Mouse (Mus musculus): ENCODE results near the gene Safb. TPM values are rescaled to one million over a fixed set of nuclear protein-coding genes. Genes with fewer than 3 reads are reported as not detected.
A peak's percentile ranks its signal among the peaks of the same experiment; 100 is the strongest.

The Safb gene
- total and polyA plus RNA-seq, 2 experiments from 2014 or later, result 39.8 to 52.9 TPM

GRCm38 (mm10) chr17:56547116-56547845 is 37.3 kb upstream of the Safb start:
- H3K27ac ChIP-seq (ENCODE audit: low read depth), result no peak overlapping the region
- no peak overlapping the region for H3K9ac ChIP-seq (replicated peaks; ENCODE audit: low read depth, low read length)
- DNase-seq (ENCODE audit: low spot score) (no peak), ATAC-seq (ENCODE audit: insufficient read depth, low read depth) (peak; percentile 49; the same call in 1 of the 2 replicates)
- no peaks in the 10 kb centered on the region for H3K9me3 ChIP-seq (replicated peaks; ENCODE audit: control insufficient read depth, low read length)
- no peaks in the 10 kb centered on the region for H3K36me3 ChIP-seq (replicated peaks; ENCODE audit: control insufficient read depth, insufficient read depth, low read length)
- no peak overlapping the region for H3K4me2 ChIP-seq (ENCODE audit: low read depth, low read length)
- H3K4me1 ChIP-seq (ENCODE audit: control insufficient read depth, insufficient read depth), result no peaks in the 10 kb centered on the region
- H3K27me3 ChIP-seq (ENCODE audit: control insufficient read depth, insufficient read depth, low read length), result no peaks in the 10 kb centered on the region
- no peak overlapping the region for H3K4me3 ChIP-seq (ENCODE audit: low read depth, low read length)
- 54% methylated on average over 17 of the region's 17 CpGs for WGBS
- no peak for TF ChIP-seq CTCF (IDR thresholded peaks at IDR 0.05; ENCODE audit: low read depth)
- TF ChIP-seq EP300 (IDR thresholded peaks at IDR 0.05; ENCODE audit: low read depth), result no peak

GRCm38 (mm10) chr17:56547846-56548604 is 36.6 kb upstream of the Safb start:
- no peak overlapping the region for H3K9ac ChIP-seq (replicated peaks; ENCODE audit: low read depth, low read length)
- no peaks in the 10 kb centered on the region for H3K36me3 ChIP-seq (replicated peaks; ENCODE audit: control insufficient read depth, insufficient read depth, low read length)
- no peak overlapping the region for H3K4me2 ChIP-seq (ENCODE audit: low read depth, low read length)
- H3K4me1 ChIP-seq (ENCODE audit: control insufficient read depth, insufficient read depth), result no peaks in the 10 kb centered on the region
- 74% methylated on average over 9 of the region's 9 CpGs for WGBS
- no peaks in the 10 kb centered on the region for H3K27me3 ChIP-seq (ENCODE audit: control insufficient read depth, insufficient read depth, low read length)
- no peak for ATAC-seq (ENCODE audit: insufficient read depth, low read depth)
- DNase-seq (ENCODE audit: low spot score), result no peak
- H3K4me3 ChIP-seq (ENCODE audit: low read depth, low read length), result no peak overlapping the region
- no peaks in the 10 kb centered on the region for H3K9me3 ChIP-seq (replicated peaks; ENCODE audit: control insufficient read depth, low read length)
- TF ChIP-seq CTCF (IDR thresholded peaks at IDR 0.05; ENCODE audit: low read depth) (0 out of 2 replicates have a peak, but pooled peaks have one; percentile 22), EP300 (IDR thresholded peaks at IDR 0.05; ENCODE audit: low read depth) (no peak)
- H3K27ac ChIP-seq (ENCODE audit: low read depth), result no peak overlapping the region

- no peaks in the 10 kb centered on the region for H3K27me3 ChIP-seq (ENCODE audit: control insufficient read depth, insufficient read depth, low read length)
- DNase-seq (ENCODE audit: low spot score) (no peak), ATAC-seq (ENCODE audit: insufficient read depth, low read depth) (no peak)
- no peaks in the 10 kb centered on the region for H3K9me3 ChIP-seq (replicated peaks; ENCODE audit: control insufficient read depth, low read length)
- H3K27ac ChIP-seq (ENCODE audit: low read depth), result no peak overlapping the region
- no peaks in the 10 kb centered on the region for H3K4me1 ChIP-seq (ENCODE audit: control insufficient read depth, insufficient read depth)
- WGBS, result 70% methylated on average over 4 of the region's 4 CpGs
- H3K9ac ChIP-seq (replicated peaks; ENCODE audit: low read depth, low read length), result no peak overlapping the region
- no peak overlapping the region for H3K4me3 ChIP-seq (ENCODE audit: low read depth, low read length)
- H3K36me3 ChIP-seq (replicated peaks; ENCODE audit: control insufficient read depth, insufficient read depth, low read length), result no peaks in the 10 kb centered on the region
- no peak overlapping the region for H3K4me2 ChIP-seq (ENCODE audit: low read depth, low read length)
- TF ChIP-seq CTCF (IDR thresholded peaks at IDR 0.05; ENCODE audit: low read depth) (no peak), EP300 (IDR thresholded peaks at IDR 0.05; ENCODE audit: low read depth) (no peak)
These were observed 36.0 kb upstream of the Safb start for GRCm38 (mm10) chr17:56548605-56549105.

GRCm38 (mm10) chr17:56550784-56551475 is 33.7 kb upstream of the Safb start:
- Histone ChIP-seq H3K27ac (ENCODE audit: low read depth) (no peak overlapping the region), H3K36me3 (replicated peaks; ENCODE audit: control insufficient read depth, insufficient read depth, low read length) (no peaks in the 10 kb centered on the region), H3K9ac (replicated peaks; ENCODE audit: low read depth, low read length) (no peak overlapping the region), H3K4me2 (ENCODE audit: low read depth, low read length) (no peak overlapping the region), H3K4me1 (ENCODE audit: control insufficient read depth, insufficient read depth) (no peaks in the 10 kb centered on the region), H3K9me3 (replicated peaks; ENCODE audit: control insufficient read depth, low read length) (no peaks in the 10 kb centered on the region), H3K27me3 (ENCODE audit: control insufficient read depth, insufficient read depth, low read length) (no peaks in the 10 kb centered on the region), H3K4me3 (ENCODE audit: low read depth, low read length) (no peak overlapping the region)
- TF ChIP-seq EP300 (IDR thresholded peaks at IDR 0.05; ENCODE audit: low read depth) (no peak), CTCF (IDR thresholded peaks at IDR 0.05; ENCODE audit: low read depth) (no peak)
- 69% methylated on average over 12 of the region's 12 CpGs for WGBS
- ATAC-seq (ENCODE audit: insufficient read depth, low read depth) (no peak), DNase-seq (ENCODE audit: low spot score) (no peak)

- Histone ChIP-seq H3K27me3 (ENCODE audit: control insufficient read depth, insufficient read depth, low read length) (no peaks in the 10 kb centered on the region), H3K4me1 (ENCODE audit: control insufficient read depth, insufficient read depth) (no peaks in the 10 kb centered on the region), H3K27ac (ENCODE audit: low read depth) (no peak overlapping the region), H3K9me3 (replicated peaks; ENCODE audit: control insufficient read depth, low read length) (no peaks in the 10 kb centered on the region), H3K4me2 (ENCODE audit: low read depth, low read length) (no peak overlapping the region), H3K4me3 (ENCODE audit: low read depth, low read length) (no peak overlapping the region), H3K9ac (replicated peaks; ENCODE audit: low read depth, low read length) (no peak overlapping the region), H3K36me3 (replicated peaks; ENCODE audit: control insufficient read depth, insufficient read depth, low read length) (no peaks in the 10 kb centered on the region)
- ATAC-seq (ENCODE audit: insufficient read depth, low read depth) (no peak), DNase-seq (ENCODE audit: low spot score) (no peak)
- TF ChIP-seq CTCF (IDR thresholded peaks at IDR 0.05; ENCODE audit: low read depth) (no peak), EP300 (IDR thresholded peaks at IDR 0.05; ENCODE audit: low read depth) (no peak)
- WGBS, result 82% methylated on average over 6 of the region's 6 CpGs
These were observed 32.6 kb upstream of the Safb start for GRCm38 (mm10) chr17:56551841-56552581.
